Mouse (Mus musculus) testis, adult 2 months (tissue): Measurements from ENCODE around the gene Hectd2.

ENCODE experiments used
- CTCF ChIP-seq: fragments of 200-500 bp; IDR thresholded peaks from 2 replicates; pipeline ENCODE4 v1.5.1; 2012; ENCODE audit warnings: low read depth, mild to moderate bottlenecking, inconsistent platforms, low read length, moderate library complexity; ENCODE audit not compliant: control insufficient read depth, insufficient read depth, insufficient replicate concordance
- POLR2A ChIP-seq: fragments of 200-500 bp; IDR thresholded peaks from 2 replicates; pipeline ENCODE4 v1.6.1; 2012; ENCODE audit warnings: low read depth, mild to moderate bottlenecking, inconsistent platforms, low read length, moderate library complexity; ENCODE audit not compliant: control insufficient read depth

DNA sequence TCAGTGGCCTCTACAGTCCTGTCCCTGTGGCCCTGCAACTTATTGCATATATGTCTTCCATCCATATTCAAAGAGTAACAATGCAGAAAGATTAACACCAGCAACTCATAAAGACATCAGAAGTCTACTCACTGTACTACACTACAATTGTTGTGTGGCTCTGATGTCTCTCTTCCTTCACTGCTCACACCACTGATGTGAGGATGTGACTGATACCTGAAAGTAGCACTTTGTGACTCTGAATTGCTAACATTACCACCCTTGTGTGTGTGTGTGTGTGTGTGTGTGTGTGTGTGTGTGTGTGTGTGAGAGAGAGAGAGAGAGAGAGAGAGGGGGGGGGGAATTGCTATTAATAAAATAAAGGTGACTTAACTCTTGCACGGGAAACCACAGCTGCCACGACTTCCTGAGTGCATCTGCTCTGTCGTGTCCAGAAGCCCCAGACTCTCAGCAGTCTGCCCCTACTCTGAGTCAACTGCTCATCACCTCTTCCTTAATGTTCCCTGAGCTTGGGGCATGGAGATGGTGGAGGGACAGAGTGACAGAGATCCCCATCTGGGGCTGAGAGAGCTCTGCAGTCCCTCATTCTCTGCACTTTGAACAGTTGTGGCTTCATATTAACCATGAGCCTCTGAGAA is 31.8 kb upstream of the Hectd2 start:
- TF ChIP-seq CTCF (no peak), POLR2A (no peak)
